Comparison of ENCODE assay signal across 25 mouse cellular contexts in the genomic region with DNA sequence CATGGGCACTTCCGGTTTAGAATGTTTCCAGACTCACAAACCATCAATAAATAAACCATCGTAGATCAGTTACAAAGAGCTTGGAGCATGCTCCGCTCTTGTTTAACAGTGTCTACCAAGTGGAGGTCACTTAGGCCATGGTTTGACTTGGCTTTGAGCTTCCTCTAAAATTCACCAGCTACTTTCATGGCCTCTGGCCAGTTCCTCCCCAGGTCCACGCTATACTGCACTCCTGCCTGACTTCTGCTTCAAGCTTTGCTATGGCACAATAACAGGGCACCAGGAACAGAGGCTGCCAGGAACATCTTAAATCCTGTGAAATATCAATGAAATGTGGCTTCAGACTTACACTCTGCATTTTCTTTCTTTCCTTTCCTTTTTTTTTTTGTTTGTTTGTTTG.
"Had no signal": no experiment of that assay in that cellular context is flagged by ENCODE, and none has a peak within 500 bp of the region (broad histone marks: within the 10 kb centered on the region; RNA-seq: fewer than 3 reads in every experiment).

No protein-coding gene starts in this region.

- H3K4me3 ChIP-seq: heart, embryonic 10.5 days; heart, embryonic 13.5 days; heart, embryonic 15.5 days; hindbrain, embryonic 13.5 days; hindbrain, embryonic 15.5 days; kidney, embryonic 15.5 days; limb, embryonic 10.5 days; limb, embryonic 12.5 days; liver, embryonic 13.5 days had no signal

- ATAC-seq: hindbrain, postnatal 0 days; intestine, embryonic 16.5 days had no signal

- H3K4me1 ChIP-seq: heart, embryonic 10.5 days; heart, embryonic 13.5 days; heart, embryonic 15.5 days; hindbrain, embryonic 13.5 days; hindbrain, embryonic 15.5 days; kidney, embryonic 15.5 days; limb, embryonic 10.5 days; limb, embryonic 12.5 days had no signal

- DNase-seq: gastrocnemius, postnatal 14 days; gastrocnemius, postnatal 36 days; heart, adult 18-20 months; heart, postnatal 14 days; heart, postnatal 36 days; kidney, adult 11 months; kidney, adult 2 months; kidney, adult 9 months; kidney, postnatal 14 days; kidney, postnatal 36 days; layer of hippocampus, adult 9-11 months; layer of hippocampus, postnatal 36 days; liver; liver, embryonic 13.5 days had no signal

- H3K36me3 ChIP-seq: heart, embryonic 10.5 days; heart, embryonic 13.5 days; heart, embryonic 15.5 days; hindbrain, embryonic 13.5 days; hindbrain, embryonic 15.5 days; kidney, embryonic 15.5 days; limb, embryonic 10.5 days; limb, embryonic 12.5 days; liver, embryonic 13.5 days had no signal

- H3K27ac ChIP-seq: heart, embryonic 10.5 days; heart, embryonic 13.5 days; heart, embryonic 15.5 days; hindbrain, embryonic 13.5 days; hindbrain, embryonic 15.5 days; hindbrain, postnatal 0 days; kidney, embryonic 15.5 days; kidney, postnatal 0 days; limb, embryonic 10.5 days; limb, embryonic 12.5 days had no signal

- H3K27me3 ChIP-seq: heart, embryonic 13.5 days; heart, embryonic 15.5 days; hindbrain, embryonic 13.5 days; hindbrain, embryonic 15.5 days; kidney, embryonic 15.5 days; limb, embryonic 12.5 days; liver, embryonic 13.5 days had no signal

- H3K9me3 ChIP-seq: heart, embryonic 10.5 days; heart, embryonic 13.5 days; heart, embryonic 15.5 days; hindbrain, embryonic 13.5 days; hindbrain, embryonic 15.5 days; kidney, embryonic 15.5 days; limb, embryonic 10.5 days; limb, embryonic 12.5 days; liver, embryonic 13.5 days had no signal

- H3K4me2 ChIP-seq: heart, embryonic 13.5 days; heart, embryonic 15.5 days; hindbrain, embryonic 13.5 days; hindbrain, embryonic 15.5 days; kidney, embryonic 15.5 days; limb, embryonic 12.5 days; liver, embryonic 13.5 days had no signal

- H3K9ac ChIP-seq: heart, embryonic 13.5 days; heart, embryonic 15.5 days; hindbrain, embryonic 13.5 days; hindbrain, embryonic 15.5 days; kidney, embryonic 15.5 days; limb, embryonic 12.5 days; liver, embryonic 13.5 days had no signal
